ENCODE assay signal across 8 mouse cellular contexts in genomic region chr6:82119322-82120162, GRCm38 (mm10).
DNase-seq lines count a peak whose midpoint lies in the region; ATAC-seq and TF ChIP-seq lines count a peak whose summit lies in the region.

No protein-coding gene starts in this region.

- H3K36me3 ChIP-seq in E14TG2a.4 (ENCODE audit: insufficient read depth, low read length), result no peaks in the 10 kb centered on the region
- no peaks in the 10 kb centered on the region for H3K36me3 ChIP-seq in forebrain, embryonic 13.5 days (ENCODE audit: poor library complexity, severe bottlenecking)
- no peaks in the 10 kb centered on the region for H3K36me3 ChIP-seq in liver, embryonic 15.5 days (replicated peaks)

- ATAC-seq in forebrain, embryonic 13.5 days, result peak; percentile 78
- no peak for ATAC-seq in liver, embryonic 15.5 days (ENCODE audit: insufficient read depth)
- no peak for ATAC-seq in inflammation-experienced regulatory T-cells, adult 6 months

- DNase-seq in brain, adult 2 months (ENCODE audit: low read depth, low spot score), result peak; percentile 60
- peak; percentile 49 to 65 for DNase-seq in heart, postnatal 14 days
- peak; percentile 82 to 89 for DNase-seq in kidney, postnatal 4 days
- DNase-seq in ovary, postnatal 10 days (ENCODE audit: low spot score), result peak; percentile 9

- intact Hi-C loops in heart, postnatal 14 days (cut with DNase I), result loop anchor here (1.0 to 10.0 kb wide), 4 partner anchors 77 to 585 kb away; partner anchors contain the start of gene Pole4

- peak; percentile 58 for TF ChIP-seq CTCF in E14TG2a.4 (conservative IDR thresholded peaks at IDR 0.05; ENCODE audit: low read length)

- H3K4me2 ChIP-seq in forebrain, embryonic 13.5 days, result peak overlapping the region; percentile 45
- peak overlapping the region; percentile 35 for H3K4me2 ChIP-seq in liver, embryonic 15.5 days

- H3K4me1 ChIP-seq in E14TG2a.4 (replicated peaks; ENCODE audit: low read depth, low read length), result 0 out of 2 replicates have a peak, but pooled peaks cover 3% of the 10 kb centered on the region
- H3K4me1 ChIP-seq in forebrain, embryonic 13.5 days, result no peaks in the 10 kb centered on the region
- H3K4me1 ChIP-seq in liver, embryonic 15.5 days (replicated peaks), result no peaks in the 10 kb centered on the region

- H3K27ac ChIP-seq in forebrain, embryonic 13.5 days, result no peak overlapping the region
- H3K27ac ChIP-seq in liver, embryonic 15.5 days (replicated peaks), result no peak overlapping the region

- 0 out of 2 replicates have a peak, but pooled peaks cover 2% of the 10 kb centered on the region for H3K27me3 ChIP-seq in E14TG2a.4 (ENCODE audit: insufficient read depth, low read length)
- H3K27me3 ChIP-seq in forebrain, embryonic 13.5 days, result no peaks in the 10 kb centered on the region
- no peaks in the 10 kb centered on the region for H3K27me3 ChIP-seq in liver, embryonic 15.5 days

- no peak overlapping the region for H3K4me3 ChIP-seq in E14TG2a.4 (replicated peaks; ENCODE audit: low read length)
- H3K4me3 ChIP-seq in forebrain, embryonic 13.5 days, result no peak overlapping the region
- no peak overlapping the region for H3K4me3 ChIP-seq in liver, embryonic 15.5 days (replicated peaks)

- no peaks in the 10 kb centered on the region for H3K9me3 ChIP-seq in E14TG2a.4 (ENCODE audit: low read length)
- H3K9me3 ChIP-seq in forebrain, embryonic 13.5 days (replicated peaks), result no peaks in the 10 kb centered on the region
- H3K9me3 ChIP-seq in liver, embryonic 15.5 days (replicated peaks), result no peaks in the 10 kb centered on the region

- H3K9ac ChIP-seq in forebrain, embryonic 13.5 days, result no peak overlapping the region
- H3K9ac ChIP-seq in liver, embryonic 15.5 days, result no peak overlapping the region

- WGBS in forebrain, embryonic 13.5 days, result 20% methylated on average over 16 of the region's 16 CpGs
- 19% methylated on average over 16 of the region's 16 CpGs for WGBS in liver, embryonic 15.5 days (ENCODE audit: insufficient replicate concordance)

Comparison
In these comparisons a context has a peak if more than half of its experiments do, and no peak if none do; other contexts are left out.
1. DNase-seq: peak in every context shown above with its lines; median percentile 86 in kidney, postnatal 4 days; 60 in brain, adult 2 months; 57 in heart, postnatal 14 days; 9 in ovary, postnatal 10 days.